Mouse (Mus musculus) urinary bladder, postnatal 36 days (tissue): ENCODE data around the gene Cemip.
"Not testable (repeated sequence)": the region's sequence is repeated elsewhere in the genome, so short reads cannot be mapped to it uniquely, and the experiment has no call there.

ENCODE experiments used
- DNase-seq, 2 experiments: peaks; one replicate each; pipeline ENCODE4 v3.0.0; 2022; ENCODE audit warnings: low spot score in 2 of 2, mixed read lengths in 1 of 2

Gene Cemip

DNA sequence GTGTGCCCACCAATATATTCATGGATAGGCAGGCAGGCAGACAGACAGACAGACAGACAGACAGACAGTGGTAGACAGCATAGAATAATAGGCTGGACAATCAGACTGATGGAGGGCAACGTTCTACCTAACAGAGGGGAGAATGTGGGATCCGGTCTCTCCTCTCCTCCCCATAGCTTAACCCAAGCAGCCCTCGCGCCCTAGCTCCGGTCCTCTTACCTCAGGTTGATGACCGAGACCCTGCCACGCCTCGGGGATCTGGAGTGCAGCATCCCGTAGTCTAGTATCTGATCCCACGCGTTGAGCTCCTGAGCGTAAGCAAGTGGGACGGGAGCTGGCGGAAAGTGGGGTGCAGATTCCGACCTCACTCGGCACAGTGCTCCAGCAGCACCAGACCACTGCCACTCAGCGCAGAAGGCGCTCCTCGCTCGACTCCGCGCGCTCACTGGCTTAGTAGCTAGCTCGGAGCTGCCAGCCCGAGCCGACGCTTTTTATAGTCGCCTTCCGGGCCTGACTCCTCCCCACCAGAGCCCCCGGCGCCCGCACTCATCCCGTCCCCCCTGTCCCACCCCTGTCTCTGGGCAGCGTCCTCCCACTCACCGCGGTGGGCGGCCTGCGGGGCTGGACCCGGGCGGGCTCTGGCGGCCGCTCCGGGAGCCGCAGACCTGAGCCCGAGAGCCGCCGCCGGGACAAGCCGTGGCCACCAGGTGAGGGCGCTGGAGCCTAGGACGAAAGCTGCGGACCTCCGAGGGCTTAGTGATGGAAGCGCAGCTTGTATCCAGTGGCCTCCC is at the start of gene Cemip:
Gene Cemip, minus strand, starts transcription at position 464 of the 791 bp plus-strand sequence.
- peak; percentile 70 to 78 for DNase-seq

DNA sequence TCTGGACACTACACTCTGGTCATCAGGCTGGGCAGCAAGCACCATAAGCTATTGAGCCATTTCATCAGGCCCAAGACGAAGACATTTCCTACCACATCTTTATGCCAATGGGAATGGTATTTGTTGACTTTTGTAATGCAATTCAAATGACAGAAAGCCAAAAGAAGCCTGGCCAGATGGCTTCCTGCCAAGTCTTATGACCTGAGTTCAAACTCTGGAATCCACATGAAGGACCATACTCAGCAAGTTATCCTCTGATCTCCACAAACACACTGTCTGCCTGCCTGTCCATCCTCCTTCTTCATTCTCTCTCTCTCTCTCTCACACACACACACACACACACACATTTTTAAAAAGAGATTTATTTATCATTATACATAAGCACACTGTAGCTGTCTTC is 46.4 kb upstream of the Cemip start:
- peak in 1 of 2 experiments; percentile 61 for DNase-seq

GRCm38 (mm10) chr7:84131736-84132135 is 45.4 kb upstream of the Cemip start:
- DNase-seq = no peak

DNA sequence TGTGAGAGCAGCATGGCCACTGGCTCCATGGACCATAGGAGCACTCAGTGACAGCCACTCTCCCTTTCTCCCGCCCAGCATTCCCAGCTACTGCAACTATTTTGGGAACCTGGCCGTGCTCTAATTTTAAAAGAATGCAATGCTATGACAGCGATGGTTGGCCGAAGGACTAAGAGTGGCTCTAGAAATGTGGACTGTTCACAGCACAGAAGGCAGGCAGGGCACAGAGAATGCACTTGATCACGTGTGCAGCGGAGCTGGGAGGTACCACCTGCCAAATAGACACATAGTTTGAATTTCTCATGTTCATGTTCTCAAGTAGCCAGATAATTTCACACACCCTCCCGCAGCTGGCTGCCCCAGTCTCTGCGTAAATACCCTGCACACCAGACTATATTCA is 42.4 kb upstream of the Cemip start:
- no peak for DNase-seq

GRCm38 (mm10) chr7:84125730-84126129 is 39.4 kb upstream of the Cemip start:
- no peak for DNase-seq

GRCm38 (mm10) chr7:84123651-84124050 is 37.3 kb upstream of the Cemip start:
- not testable (repeated sequence) for DNase-seq

DNA sequence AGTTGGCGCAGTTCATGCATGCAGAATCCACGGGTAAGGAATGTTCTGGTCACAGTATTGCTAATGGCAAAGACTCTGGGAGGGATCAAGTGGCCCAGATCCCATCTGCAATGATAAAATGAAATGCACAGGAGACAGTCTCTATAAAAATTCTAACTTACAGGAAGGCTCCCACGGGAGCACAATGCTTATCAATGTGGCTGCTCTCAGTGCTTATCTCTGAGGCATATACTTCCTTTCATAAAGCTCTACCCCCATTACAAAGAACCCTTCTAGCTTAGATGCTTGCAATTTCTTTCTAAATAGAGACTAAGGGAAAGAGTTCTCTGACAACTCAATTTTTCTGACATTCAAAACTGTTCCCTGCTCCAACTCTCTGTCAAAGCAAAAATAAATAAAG is 35.5 kb upstream of the Cemip start:
- DNase-seq = no peak

- no peak for DNase-seq
Observed at GRCm38 (mm10) chr7:84120142-84120760, 33.9 kb upstream of the Cemip start.

DNA sequence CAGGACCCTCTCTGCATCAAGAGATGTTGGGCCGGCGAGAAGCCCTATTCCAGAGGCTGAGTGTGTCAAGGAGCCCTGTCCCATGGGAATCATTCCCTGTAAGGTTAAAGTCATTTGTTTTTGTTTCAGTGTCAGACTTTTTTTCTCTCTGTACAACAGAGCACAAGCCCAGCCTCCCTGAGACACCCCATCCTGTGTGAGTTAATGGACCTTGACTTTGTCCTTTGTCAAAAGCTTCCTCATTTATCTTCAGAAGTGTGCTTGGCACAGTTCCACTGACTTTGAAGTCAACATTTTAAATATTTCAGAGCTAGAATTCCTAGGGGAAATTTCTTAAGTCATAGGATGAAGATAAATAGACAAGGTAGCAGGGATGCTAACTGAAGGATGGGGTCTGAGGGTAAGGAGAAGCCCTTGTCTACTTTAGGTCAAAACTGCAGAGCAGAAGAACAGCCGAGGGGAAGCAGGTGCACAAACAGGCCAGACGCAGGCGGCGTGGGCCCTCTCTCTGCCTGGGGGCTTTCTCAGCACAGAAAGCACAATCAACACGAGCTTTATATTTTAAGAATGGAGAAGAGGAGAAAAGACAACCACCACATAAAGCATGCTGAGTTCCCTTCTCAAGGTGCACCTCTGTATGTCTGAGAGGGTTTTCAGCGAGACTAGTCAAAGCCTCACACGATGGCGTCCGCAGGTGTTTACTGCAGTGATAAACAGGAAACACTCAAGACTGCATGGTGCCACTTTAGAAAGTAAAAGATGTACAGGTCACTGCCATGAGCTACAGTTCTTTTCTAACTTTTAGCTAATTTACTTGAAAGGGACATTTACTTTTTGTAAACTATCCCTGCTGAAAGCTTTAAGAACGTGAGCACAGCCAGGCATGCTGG is 33.2 kb upstream of the Cemip start:
- DNase-seq = no peak

GRCm38 (mm10) chr7:84117543-84118122 is 31.3 kb upstream of the Cemip start:
- DNase-seq = peak in 1 of 2 experiments; percentile 19

DNA sequence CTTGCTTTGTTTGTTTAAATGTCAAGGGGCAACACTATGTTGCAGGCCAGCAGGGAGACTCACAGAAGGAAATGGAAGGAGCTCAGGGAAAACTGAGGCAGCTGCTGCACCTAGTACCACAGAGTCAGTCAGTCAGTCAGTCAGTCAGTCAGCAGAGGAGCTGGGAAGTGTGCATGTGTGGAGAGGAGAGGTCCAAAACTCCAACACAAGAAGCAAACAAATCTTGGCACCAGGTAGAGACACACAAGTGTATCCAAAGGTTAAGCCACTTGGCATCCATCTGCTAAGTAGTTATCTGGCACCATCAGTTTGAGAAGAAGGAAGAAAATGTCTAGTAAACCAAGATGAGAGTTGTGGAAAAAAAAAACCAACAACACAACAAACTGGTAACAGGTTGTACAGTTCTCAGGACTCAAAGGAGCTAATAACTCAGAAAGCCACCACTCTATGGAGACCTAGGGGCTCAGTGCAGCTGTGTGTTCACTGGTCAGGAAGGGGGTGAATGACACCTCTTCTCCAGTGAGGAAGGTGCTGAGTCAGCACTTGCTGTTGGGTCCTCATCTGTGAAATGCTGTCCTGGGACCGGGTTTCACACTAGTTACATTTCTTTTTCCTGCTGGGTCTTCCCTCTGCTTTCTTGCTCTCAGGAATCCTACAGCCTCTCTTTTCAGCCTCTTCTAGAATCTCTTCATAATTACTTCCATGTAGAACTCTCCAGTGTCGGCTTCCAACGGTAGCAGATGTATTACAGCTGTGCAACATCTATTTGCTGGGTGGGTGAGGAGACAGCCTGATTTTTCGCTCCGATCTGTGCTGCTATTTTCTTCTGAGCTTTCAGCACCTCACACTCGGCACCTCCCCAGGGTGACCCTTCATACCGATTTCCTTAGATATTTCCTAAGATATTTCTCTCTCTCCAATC is 30.6 kb upstream of the Cemip start:
- no peak for DNase-seq

GRCm38 (mm10) chr7:84115385-84115784 is 29.1 kb upstream of the Cemip start:
- DNase-seq = no peak

DNA sequence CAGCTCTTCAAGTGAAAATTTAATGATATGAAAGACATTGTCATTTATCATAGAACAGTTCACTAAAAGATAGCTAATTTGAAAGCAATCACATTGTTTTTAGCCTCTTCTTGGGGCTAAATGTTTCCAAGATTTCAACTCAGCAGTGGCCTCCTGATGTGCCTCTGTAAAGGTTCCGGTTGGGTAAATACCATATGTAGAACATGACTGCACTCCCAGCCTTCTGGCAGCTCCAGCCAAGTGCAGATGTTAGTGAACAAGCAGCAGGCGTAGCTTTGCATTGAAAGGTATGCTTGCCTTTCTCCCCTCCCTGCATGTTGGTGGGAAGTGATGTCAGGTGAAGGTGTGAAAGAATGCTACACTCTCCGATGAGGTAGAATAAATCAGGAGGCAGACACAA is 28.5 kb upstream of the Cemip start:
- DNase-seq = no peak

- DNase-seq = no peak
Observed at GRCm38 (mm10) chr7:84113035-84113390, 26.7 kb upstream of the Cemip start.

DNA sequence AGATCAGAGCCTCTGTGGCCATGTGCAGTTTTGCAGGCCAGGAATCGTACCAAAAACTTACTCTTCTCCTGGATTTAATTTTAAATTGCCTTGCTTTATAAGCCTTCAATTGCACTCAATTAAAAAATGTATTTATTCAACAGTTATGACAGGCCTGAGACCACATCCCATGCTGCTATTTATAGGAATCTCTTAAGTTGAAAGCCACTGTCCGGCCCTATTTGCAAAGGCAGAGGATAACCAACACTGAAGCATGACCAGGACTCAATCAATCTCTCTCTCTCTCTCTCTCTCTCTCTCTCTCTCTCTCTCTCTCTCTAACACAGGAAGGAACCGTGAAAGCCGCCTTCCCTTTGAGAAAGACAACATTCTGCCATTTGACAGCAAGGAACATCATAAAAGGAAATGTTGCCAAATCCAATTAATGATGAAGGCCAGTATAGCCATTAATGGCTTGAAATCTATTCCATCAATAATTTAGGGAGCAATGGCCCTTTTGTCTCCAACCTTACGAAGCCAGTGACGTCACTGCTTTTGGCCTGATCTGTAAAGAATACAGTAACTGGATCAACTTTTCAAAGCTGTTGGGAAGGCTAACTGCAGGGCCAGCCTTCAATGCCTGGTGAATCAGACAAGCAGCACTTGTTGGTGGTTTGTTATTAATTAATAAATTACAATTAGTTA is 26.2 kb upstream of the Cemip start:
- no peak for DNase-seq

DNA sequence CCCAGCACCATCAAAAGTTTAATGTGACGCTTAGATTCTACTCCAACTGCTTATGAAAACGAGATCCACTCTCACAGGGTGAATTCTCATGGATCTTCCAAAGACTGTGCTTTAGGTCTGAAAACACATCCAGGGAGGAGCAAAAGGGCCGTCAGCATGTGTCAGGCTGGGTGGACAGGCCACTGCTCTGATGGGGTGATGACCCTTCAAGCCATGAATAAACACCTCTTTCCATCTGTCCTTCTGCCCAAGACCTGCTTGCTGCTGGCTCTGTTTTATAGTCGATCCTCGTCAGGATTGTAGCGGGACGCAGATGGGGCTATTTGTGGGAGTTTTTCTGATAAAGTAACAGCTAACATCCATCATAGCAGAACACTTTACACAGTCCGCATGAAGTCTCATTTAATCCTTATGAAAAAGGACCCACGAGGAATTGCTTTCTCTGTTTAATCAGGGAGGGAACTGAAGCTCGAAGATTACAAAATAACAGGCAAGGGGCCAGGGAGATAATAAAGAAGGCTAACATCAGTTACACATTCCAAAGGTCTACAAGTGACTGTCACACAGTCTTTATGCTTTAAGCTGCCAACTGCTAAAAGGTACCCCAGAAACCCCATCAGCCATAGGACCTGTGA is 25.5 kb upstream of the Cemip start:
- no peak for DNase-seq

GRCm38 (mm10) chr7:84106942-84107341 is 20.6 kb upstream of the Cemip start:
- no peak for DNase-seq

DNA sequence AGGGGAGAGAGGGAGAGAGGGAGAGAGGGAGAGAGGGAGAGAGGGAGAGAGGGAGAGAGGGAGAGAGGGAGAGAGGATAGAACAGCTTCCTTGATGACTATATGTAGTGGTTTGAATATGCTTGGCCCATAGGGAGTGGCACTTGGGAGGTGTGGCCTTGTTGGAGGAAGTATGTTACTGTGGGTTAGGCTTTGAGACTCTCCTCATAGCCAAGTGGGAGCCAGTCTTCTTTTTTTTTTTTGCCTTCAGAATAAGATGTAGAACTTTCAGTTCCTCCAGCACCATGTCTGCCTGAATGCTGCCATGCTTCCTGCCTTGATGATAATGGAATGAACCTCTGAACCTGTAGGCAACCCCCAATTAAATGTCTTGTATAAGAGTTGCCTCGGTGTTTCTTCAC is 16.3 kb upstream of the Cemip start:
- no peak for DNase-seq

GRCm38 (mm10) chr7:84100672-84101071 is 14.4 kb upstream of the Cemip start:
- DNase-seq = no peak

DNA sequence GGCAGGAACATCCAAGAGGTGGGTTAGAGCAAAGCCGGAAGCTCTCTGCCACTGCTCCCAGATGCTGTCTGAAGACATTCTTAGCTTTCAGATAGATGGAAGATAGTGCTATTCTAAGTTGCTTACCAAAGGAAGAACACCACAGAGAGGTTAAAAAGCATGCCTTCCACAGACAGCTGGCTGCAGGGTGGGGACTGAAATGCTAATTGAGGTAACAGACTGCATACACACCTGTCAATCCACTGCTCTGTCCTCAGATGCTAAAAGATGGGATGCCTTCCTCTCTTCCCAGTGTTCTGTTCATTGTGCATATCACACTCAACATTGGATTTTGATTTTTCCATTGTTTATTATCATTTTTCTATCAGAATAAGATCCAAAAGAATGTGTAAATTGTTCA is 11.8 kb upstream of the Cemip start:
- DNase-seq = no peak
